Mouse (Mus musculus): Measurements from ENCODE around the gene Shcbp1l. TPM values are rescaled to one million over a fixed set of nuclear protein-coding genes. Genes with fewer than 3 reads are reported as not detected.

Shcbp1l gene
- polyA plus RNA-seq (2017; shearing (Covaris generic)), result 0.34 TPM

GRCm38 (mm10) chr1:153424770-153425584, at the start of gene Shcbp1l:
Gene Shcbp1l (plus strand): TSS chr1:153425162.

GRCm38 (mm10) chr1:153487500-153487879, 62.5 kb downstream of the Shcbp1l start, which contains the start of gene Dhx9:
Gene Dhx9 (minus strand): TSS chr1:153487660.

Other genes starting within 250 kb of the Shcbp1l start
- not detected for gene Lamc2, start 238.7 kb upstream of the Shcbp1l start, polyA plus RNA-seq (2017; shearing (Covaris generic))
- 0.61 TPM for gene Lamc1, start 92.4 kb upstream of the Shcbp1l start, polyA plus RNA-seq (2017; shearing (Covaris generic))
- 73.1 TPM for gene Dhx9, start 62.5 kb downstream of the Shcbp1l start, polyA plus RNA-seq (2017; shearing (Covaris generic))
- gene Npl, start 124.9 kb downstream of the Shcbp1l start, polyA plus RNA-seq (2017; shearing (Covaris generic)), result not detected
- not detected for gene Rgs8, start 227.9 kb downstream of the Shcbp1l start, polyA plus RNA-seq (2017; shearing (Covaris generic))